Mouse (Mus musculus) limb, embryonic 14.5 days (tissue): ENCODE results near the gene Gm10097. TPM values are rescaled to one million over a fixed set of nuclear protein-coding genes. Genes with fewer than 3 reads are reported as not detected.

Source experiments
- ATAC-seq: fragments of 200-750 bp; cut with Nextera tagmentation; 2 replicates; pipeline ENCODE4 v1.8.0; 2017; ENCODE audit warnings: low read depth, moderate number of reproducible peaks, moderate TSS enrichment; ENCODE audit not compliant: low FRiP score
- DNase-seq: peaks from one replicate; pipeline ENCODE4 v3.0.0-alpha.2; 2015; ENCODE audit warnings: low spot score
- H3K27ac ChIP-seq: fragments of 300-500 bp; sonication (generic); replicated peaks from 2 replicates; pipeline ENCODE4 v1.5.1; 2014; ENCODE audit warnings: low read depth, mild to moderate bottlenecking, low read length, moderate library complexity, mixed read lengths
- H3K27me3 ChIP-seq: fragments of 300-500 bp; sonication (generic); 2 replicates; pipeline ENCODE4 v1.6.1; 2014; ENCODE audit warnings: low read length, mixed read lengths; ENCODE audit not compliant: control insufficient read depth, insufficient read depth
- H3K36me3 ChIP-seq: fragments of 300-500 bp; sonication (generic); 2 replicates; pipeline ENCODE4 v1.6.1; 2014; ENCODE audit warnings: mild to moderate bottlenecking, low read length, moderate library complexity, mixed read lengths; ENCODE audit not compliant: control insufficient read depth, insufficient read depth
- H3K4me1 ChIP-seq: fragments of 300-500 bp; sonication (generic); 2 replicates; pipeline ENCODE4 v1.6.1; 2014; ENCODE audit warnings: antibody characterized with exemption, low read length, mixed read lengths; ENCODE audit not compliant: control insufficient read depth, insufficient read depth
- H3K4me2 ChIP-seq: fragments of 300-500 bp; sonication (generic); replicated peaks from 2 replicates; pipeline ENCODE4 v1.6.1; 2014; ENCODE audit warnings: low read depth, mild to moderate bottlenecking, low read length, moderate library complexity; ENCODE audit not compliant: severe bottlenecking
- H3K4me3 ChIP-seq: fragments of 300-500 bp; sonication (generic); replicated peaks from 2 replicates; pipeline ENCODE4 v1.5.1; 2014; ENCODE audit warnings: low read length
- H3K9ac ChIP-seq: fragments of 300-500 bp; sonication (generic); 2 replicates; pipeline ENCODE4 v1.6.1; 2014; ENCODE audit warnings: mild to moderate bottlenecking, low read depth, low read length, moderate library complexity; ENCODE audit not compliant: severe bottlenecking
- H3K9me3 ChIP-seq: fragments of 300-500 bp; sonication (generic); 2 replicates; pipeline ENCODE4 v1.6.1; 2016; ENCODE audit warnings: low read length; ENCODE audit not compliant: control insufficient read depth
- POLR2A ChIP-seq: fragments of 200-500 bp; IDR thresholded peaks from 2 replicates; pipeline ENCODE4 v1.8.0; 2012; ENCODE audit warnings: inconsistent platforms, mild to moderate bottlenecking, moderate library complexity, borderline replicate concordance; ENCODE audit not compliant: insufficient read depth, insufficient read length; ENCODE audit errors: extremely low read depth
- WGBS: fragments of 180-500 bp; shearing (Covaris S2); extraction: QIAGEN DNeasy Blood & Tissue Kit; methylation state at CpG from one replicate; pipeline ENCODE4 v1.1.7; 2014; 5-methylcytosine and 5-hydroxymethylcytosine counted together
- polyA plus RNA-seq, 2 experiments: library from polyadenylated mRNA; depleted of rRNA in 1 of 2; stranded (reverse) in 1 of 2; unstranded in 1 of 2; fragments of >200 nt; fragmentation: Nextera tagmentation in 1 of 2; extraction: Ambion mirVana in 1 of 2; gene quantifications; 2 replicates each; pipeline versions ENCODE4 v1.2.1 to v1.2.3; 2012 to 2014

Gene Gm10097
- polyA plus RNA-seq, 2 experiments, result 0.09 to 0.39 TPM

- no peak overlapping the region for H3K27ac ChIP-seq
- H3K36me3 ChIP-seq, result peaks cover 8% of the 10 kb centered on the region
- 75% methylated on average over 1 of the region's 1 CpGs for WGBS
- no peak for TF ChIP-seq POLR2A
- DNase-seq (no peak), ATAC-seq (no peak)
- H3K9ac ChIP-seq, result no peak overlapping the region
- H3K27me3 ChIP-seq, result no peaks in the 10 kb centered on the region
- no peaks in the 10 kb centered on the region for H3K9me3 ChIP-seq
- no peak overlapping the region for H3K4me2 ChIP-seq
- H3K4me3 ChIP-seq, result no peak overlapping the region
- H3K4me1 ChIP-seq, result no peaks in the 10 kb centered on the region
Measured at GRCm38 (mm10) chr10:5029883-5030282, 39.1 kb upstream of the Gm10097 start.

GRCm38 (mm10) chr10:5032192-5033048, 36.6 kb upstream of the Gm10097 start:
- WGBS, result 83% methylated on average over 15 of the region's 15 CpGs
- peaks cover 12% of the 10 kb centered on the region for H3K36me3 ChIP-seq
- DNase-seq (no peak), ATAC-seq (no peak)
- H3K27ac ChIP-seq, result no peak overlapping the region
- no peaks in the 10 kb centered on the region for H3K27me3 ChIP-seq
- H3K4me3 ChIP-seq, result no peak overlapping the region
- no peak overlapping the region for H3K9ac ChIP-seq
- TF ChIP-seq POLR2A, result no peak
- H3K4me1 ChIP-seq, result no peaks in the 10 kb centered on the region
- H3K9me3 ChIP-seq, result no peaks in the 10 kb centered on the region
- H3K4me2 ChIP-seq, result no peak overlapping the region

GRCm38 (mm10) chr10:5041254-5041653, 27.7 kb upstream of the Gm10097 start:
- 65% methylated on average over 8 of the region's 8 CpGs for WGBS
- no peak for ATAC-seq
- no peak overlapping the region for H3K9ac ChIP-seq
- H3K27me3 ChIP-seq, result no peaks in the 10 kb centered on the region
- no peak for TF ChIP-seq POLR2A
- H3K4me3 ChIP-seq, result no peak overlapping the region
- H3K4me2 ChIP-seq, result no peak overlapping the region
- DNase-seq, result no peak
- peaks cover 5% of the 10 kb centered on the region; the same call in 1 of the 2 replicates for H3K4me1 ChIP-seq
- H3K27ac ChIP-seq, result no peak overlapping the region
- H3K36me3 ChIP-seq, result peaks cover 22% of the 10 kb centered on the region
- H3K9me3 ChIP-seq, result no peaks in the 10 kb centered on the region

GRCm38 (mm10) chr10:5044481-5044880, 24.5 kb upstream of the Gm10097 start:
- peaks cover 29% of the 10 kb centered on the region for H3K36me3 ChIP-seq
- H3K4me2 ChIP-seq, result no peak overlapping the region
- peaks cover 5% of the 10 kb centered on the region; the same call in 1 of the 2 replicates for H3K4me1 ChIP-seq
- no peak for DNase-seq
- no peak for ATAC-seq
- TF ChIP-seq POLR2A, result no peak
- no peaks in the 10 kb centered on the region for H3K27me3 ChIP-seq
- no peak overlapping the region for H3K9ac ChIP-seq
- 87% methylated on average over 8 of the region's 8 CpGs for WGBS
- H3K27ac ChIP-seq, result no peak overlapping the region
- H3K9me3 ChIP-seq, result no peaks in the 10 kb centered on the region
- H3K4me3 ChIP-seq, result no peak overlapping the region

- Histone ChIP-seq H3K9ac (no peak overlapping the region), H3K4me1 (peaks cover 5% of the 10 kb centered on the region; the same call in 1 of the 2 replicates), H3K4me2 (no peak overlapping the region), H3K27me3 (no peaks in the 10 kb centered on the region), H3K36me3 (peaks cover 25% of the 10 kb centered on the region), H3K4me3 (no peak overlapping the region), H3K9me3 (no peaks in the 10 kb centered on the region), H3K27ac (no peak overlapping the region)
- WGBS, result 53% methylated on average over 7 of the region's 7 CpGs
- ATAC-seq, result no peak
- no peak for TF ChIP-seq POLR2A
- DNase-seq, result no peak
Measured at GRCm38 (mm10) chr10:5045213-5045612, 23.8 kb upstream of the Gm10097 start.

- TF ChIP-seq POLR2A, result no peak
- WGBS, result 83% methylated on average over 5 of the region's 5 CpGs
- Histone ChIP-seq H3K4me1 (peaks cover 5% of the 10 kb centered on the region; the same call in 1 of the 2 replicates), H3K27ac (no peak overlapping the region), H3K4me2 (no peak overlapping the region), H3K27me3 (no peaks in the 10 kb centered on the region), H3K4me3 (no peak overlapping the region), H3K9ac (no peak overlapping the region), H3K36me3 (peaks cover 20% of the 10 kb centered on the region), H3K9me3 (no peaks in the 10 kb centered on the region)
- DNase-seq (no peak), ATAC-seq (no peak; the same call in 1 of the 2 replicates)
Measured at GRCm38 (mm10) chr10:5045671-5046070, 23.3 kb upstream of the Gm10097 start.
